Mouse (Mus musculus): ENCODE results near the gene Eif6. TPM values are rescaled to one million over a fixed set of nuclear protein-coding genes. Genes with fewer than 3 reads are reported as not detected.

Gene Eif6
- total RNA-seq, 1 experiment = 199 TPM

DNA sequence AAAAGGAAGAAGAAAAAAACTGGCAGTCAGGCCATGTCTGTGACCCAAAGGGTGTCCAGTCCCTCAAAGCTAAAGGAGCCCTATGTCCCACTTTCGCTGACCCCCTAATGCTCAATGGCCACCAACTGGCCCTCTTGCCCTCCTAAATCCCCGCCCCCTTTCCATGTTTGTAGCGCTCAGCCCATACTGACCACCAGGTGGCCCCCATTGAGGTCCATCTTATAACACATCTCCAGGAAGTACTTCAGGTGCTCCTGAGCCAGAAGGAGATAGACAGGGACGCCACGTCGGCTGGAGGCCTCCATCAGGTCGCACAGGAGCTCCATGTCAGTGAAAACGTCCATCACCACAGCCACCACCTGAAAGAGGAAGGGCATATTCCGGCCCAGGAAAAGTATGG lies 4.6 kb upstream of the Eif6 start:
- no peak overlapping the region for H3K9ac ChIP-seq (ENCODE audit: insufficient read depth, low read depth, low read length, poor library complexity, severe bottlenecking)
- peaks cover 0 to 16% of the 10 kb centered on the region in 2 experiments; a peak in 2 of 4 replicates for H3K4me1 ChIP-seq (ENCODE audit: control insufficient read depth in 2 of 2, insufficient read depth in 2 of 2, low read length in 2 of 2, poor library complexity in 1 of 2)
- H3K36me3 ChIP-seq (ENCODE audit: control insufficient read depth, insufficient read depth, low read length, poor library complexity, severe bottlenecking) = no peaks in the 10 kb centered on the region
- H3K27ac ChIP-seq (ENCODE audit: insufficient read depth, low read depth, low read length, poor library complexity, severe bottlenecking) = no peak overlapping the region; the same call in 1 of the 2 replicates
- TF ChIP-seq ZNF384 (IDR thresholded peaks at IDR 0.05; ENCODE audit: low read depth, low read length) (no peak), ZC3H11A (IDR thresholded peaks at IDR 0.05; ENCODE audit: borderline replicate concordance, low read depth, low read length) (no peak)
- no peak overlapping the region for H3K4me3 ChIP-seq (ENCODE audit: insufficient read depth in 1 of 2, low read depth in 1 of 2, low read length in 2 of 2, poor library complexity in 1 of 2, severe bottlenecking in 1 of 2)
- in situ Hi-C loops (cut with MboI; ENCODE audit: low sequenced_read_pairs in 2 of 2, unreplicated experiment in 2 of 2) = loop anchor here in 1 of 2 experiments (5.0 kb wide), 1 partner anchor 116 kb away; the partner anchor contains the start of gene Gdf5
- no peak for DNase-seq (ENCODE audit: low read depth, low spot score)
- no peaks in the 10 kb centered on the region for H3K9me3 ChIP-seq (ENCODE audit: control insufficient read depth, insufficient read depth, low read depth, low read length)

DNA sequence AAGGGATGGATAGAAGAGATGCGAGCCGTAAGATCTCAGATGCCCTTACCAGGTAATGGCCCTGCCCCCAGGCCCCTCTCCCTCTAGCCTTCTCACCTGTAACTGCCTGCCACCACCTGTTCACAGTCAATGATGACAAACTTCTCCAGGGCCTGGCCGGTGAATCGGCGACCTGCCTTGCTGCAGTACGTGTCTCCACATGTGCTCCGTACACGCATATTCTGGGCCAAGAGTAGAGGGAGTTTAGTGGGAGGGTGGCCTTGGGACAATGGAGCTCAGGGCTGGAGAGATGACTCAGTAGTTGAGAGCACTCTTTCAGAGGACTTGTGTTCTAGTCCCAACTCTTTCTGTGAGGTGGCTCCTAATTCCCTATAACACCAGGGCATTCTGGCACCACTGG lies 4.1 kb upstream of the Eif6 start:
- Histone ChIP-seq H3K27ac (ENCODE audit: insufficient read depth, low read depth, low read length, poor library complexity, severe bottlenecking) (no peak overlapping the region), H3K9ac (ENCODE audit: insufficient read depth, low read depth, low read length, poor library complexity, severe bottlenecking) (no peak overlapping the region), H3K9me3 (ENCODE audit: control insufficient read depth, insufficient read depth, low read depth, low read length) (no peaks in the 10 kb centered on the region), H3K4me3 (ENCODE audit: insufficient read depth in 1 of 2, low read depth in 1 of 2, low read length in 2 of 2, poor library complexity in 1 of 2, severe bottlenecking in 1 of 2) (no peak overlapping the region), H3K4me1 (ENCODE audit: control insufficient read depth in 2 of 2, insufficient read depth in 2 of 2, low read length in 2 of 2, poor library complexity in 1 of 2) (peaks cover 0 to 14% of the 10 kb centered on the region in 2 experiments; a peak in 2 of 4 replicates), H3K36me3 (ENCODE audit: control insufficient read depth, insufficient read depth, low read length, poor library complexity, severe bottlenecking) (no peaks in the 10 kb centered on the region)
- in situ Hi-C loops (cut with MboI; ENCODE audit: low sequenced_read_pairs in 2 of 2, unreplicated experiment in 2 of 2) = loop anchor here in 1 of 2 experiments (5.0 kb wide), 1 partner anchor 116 kb away; the partner anchor contains the start of gene Gdf5
- TF ChIP-seq ZNF384 (IDR thresholded peaks at IDR 0.05; ENCODE audit: low read depth, low read length) (no peak), MAFK (IDR thresholded peaks at IDR 0.05; ENCODE audit: insufficient read depth, low read depth, low read length) (no peak), HCFC1 (IDR thresholded peaks at IDR 0.05; ENCODE audit: borderline replicate concordance, insufficient read depth, low read length) (no peak), CHD2 (IDR thresholded peaks at IDR 0.05; ENCODE audit: low read depth, low read length) (no peak), ZC3H11A (IDR thresholded peaks at IDR 0.05; ENCODE audit: borderline replicate concordance, low read depth, low read length) (no peak)
- DNase-seq (ENCODE audit: low read depth, low spot score) = no peak

DNA sequence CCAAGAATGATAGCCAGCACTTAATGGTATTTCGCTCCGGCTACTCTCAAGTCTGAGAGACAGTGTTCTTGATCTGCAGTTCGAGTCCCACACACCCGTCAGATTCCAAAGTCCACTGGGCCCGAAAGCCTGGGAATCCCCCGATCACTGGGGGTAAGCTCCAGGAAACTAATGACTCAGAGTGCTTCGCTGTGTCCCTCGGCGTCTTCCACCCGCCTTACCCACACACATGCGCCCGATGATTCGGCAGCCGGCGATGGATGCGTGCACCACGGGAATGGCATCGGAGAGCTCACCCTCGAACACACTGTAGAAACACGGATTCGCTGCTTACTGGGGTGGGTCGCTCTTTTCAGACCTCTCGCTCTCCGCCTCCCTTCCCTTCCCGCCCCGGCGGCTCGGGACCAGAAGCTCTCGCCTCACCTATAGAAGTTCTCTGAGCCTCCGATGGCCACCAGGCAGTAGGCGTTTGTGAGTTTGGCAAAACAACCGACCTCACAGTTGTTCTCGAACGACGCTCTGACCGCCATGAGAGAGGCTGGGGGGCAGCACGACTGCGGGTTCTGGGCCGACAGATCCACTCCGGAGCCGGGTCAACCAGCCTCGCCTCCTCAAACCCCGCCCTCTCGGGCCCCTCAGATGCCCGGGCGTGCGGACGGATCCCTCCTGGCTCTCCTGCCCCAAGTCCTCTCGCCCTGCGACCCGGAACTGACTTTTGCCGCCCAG lies 658 bp downstream of the Eif6 start:
- H3K36me3 ChIP-seq (ENCODE audit: control insufficient read depth, insufficient read depth, low read length, poor library complexity, severe bottlenecking) = peaks cover 24% of the 10 kb centered on the region
- H3K9ac ChIP-seq (ENCODE audit: insufficient read depth, low read depth, low read length, poor library complexity, severe bottlenecking) = peak overlapping the region; percentile 81
- peak overlapping the region; percentile 42; the same call in 1 of the 2 replicates for H3K27ac ChIP-seq (ENCODE audit: insufficient read depth, low read depth, low read length, poor library complexity, severe bottlenecking)
- peak overlapping the region; percentile 81 to 93 for H3K4me3 ChIP-seq (ENCODE audit: insufficient read depth in 1 of 2, low read depth in 1 of 2, low read length in 2 of 2, poor library complexity in 1 of 2, severe bottlenecking in 1 of 2)
- no peak for DNase-seq (ENCODE audit: low read depth, low spot score)
- no peaks in the 10 kb centered on the region for H3K9me3 ChIP-seq (ENCODE audit: control insufficient read depth, insufficient read depth, low read depth, low read length)
- no peak for TF ChIP-seq CHD2 (IDR thresholded peaks at IDR 0.05; ENCODE audit: low read depth, low read length)
- no peak for TF ChIP-seq HCFC1 (IDR thresholded peaks at IDR 0.05; ENCODE audit: borderline replicate concordance, insufficient read depth, low read length)
- no peak for TF ChIP-seq MAFK (IDR thresholded peaks at IDR 0.05; ENCODE audit: insufficient read depth, low read depth, low read length)
- no peak for TF ChIP-seq ZC3H11A (IDR thresholded peaks at IDR 0.05; ENCODE audit: borderline replicate concordance, low read depth, low read length)
- TF ChIP-seq ZNF384 (IDR thresholded peaks at IDR 0.05; ENCODE audit: low read depth, low read length) = no peak
- 0 out of 4 replicates have a peak, but pooled peaks cover 0 to 1% of the 10 kb centered on the region in 2 experiments for H3K4me1 ChIP-seq (ENCODE audit: control insufficient read depth in 2 of 2, insufficient read depth in 2 of 2, low read length in 2 of 2, poor library complexity in 1 of 2)
- in situ Hi-C loops (cut with MboI; ENCODE audit: low sequenced_read_pairs in 2 of 2, unreplicated experiment in 2 of 2) = no loop called here

DNA sequence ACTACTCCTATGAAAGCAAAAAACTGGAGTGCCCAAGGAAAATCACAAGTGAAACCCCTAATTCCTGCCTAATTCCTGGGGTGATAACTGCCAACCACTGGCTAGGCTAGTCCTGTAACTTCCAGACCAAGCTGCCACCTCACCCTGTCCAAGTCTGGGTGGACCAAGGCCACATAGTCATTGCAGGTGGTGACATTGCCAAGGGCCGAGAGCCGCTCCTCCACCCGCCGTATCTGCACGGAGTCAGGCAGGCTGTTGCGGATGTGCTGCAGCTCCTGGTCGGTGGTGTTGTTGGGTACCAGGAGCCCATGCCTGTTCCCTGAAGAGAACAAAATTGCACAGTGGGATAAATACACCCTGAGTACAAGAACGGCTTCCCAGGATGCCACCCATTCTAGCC lies 3.0 kb downstream of the Eif6 start:
- DNase-seq (ENCODE audit: low read depth, low spot score) = no peak
- no peak overlapping the region for H3K9ac ChIP-seq (ENCODE audit: insufficient read depth, low read depth, low read length, poor library complexity, severe bottlenecking)
- in situ Hi-C loops (cut with MboI; ENCODE audit: low sequenced_read_pairs in 2 of 2, unreplicated experiment in 2 of 2) = no loop called here
- 0 out of 4 replicates have a peak, but pooled peaks cover 0 to 1% of the 10 kb centered on the region in 2 experiments for H3K4me1 ChIP-seq (ENCODE audit: control insufficient read depth in 2 of 2, insufficient read depth in 2 of 2, low read length in 2 of 2, poor library complexity in 1 of 2)
- no peaks in the 10 kb centered on the region for H3K9me3 ChIP-seq (ENCODE audit: control insufficient read depth, insufficient read depth, low read depth, low read length)
- H3K27ac ChIP-seq (ENCODE audit: insufficient read depth, low read depth, low read length, poor library complexity, severe bottlenecking) = no peak overlapping the region
- peaks cover 35% of the 10 kb centered on the region for H3K36me3 ChIP-seq (ENCODE audit: control insufficient read depth, insufficient read depth, low read length, poor library complexity, severe bottlenecking)
- no peak for TF ChIP-seq ZNF384 (IDR thresholded peaks at IDR 0.05; ENCODE audit: low read depth, low read length)
- no peak for TF ChIP-seq MAFK (IDR thresholded peaks at IDR 0.05; ENCODE audit: insufficient read depth, low read depth, low read length)
- no peak for TF ChIP-seq CHD2 (IDR thresholded peaks at IDR 0.05; ENCODE audit: low read depth, low read length)
- TF ChIP-seq HCFC1 (IDR thresholded peaks at IDR 0.05; ENCODE audit: borderline replicate concordance, insufficient read depth, low read length) = no peak
- TF ChIP-seq ZC3H11A (IDR thresholded peaks at IDR 0.05; ENCODE audit: borderline replicate concordance, low read depth, low read length) = no peak
- H3K4me3 ChIP-seq (ENCODE audit: insufficient read depth in 1 of 2, low read depth in 1 of 2, low read length in 2 of 2, poor library complexity in 1 of 2, severe bottlenecking in 1 of 2) = no peak overlapping the region

Data from ES-E14 (cell line).